Mouse (Mus musculus): ENCODE data around the gene Aldh18a1.
"Not testable (repeated sequence)": the region's sequence is repeated elsewhere in the genome, so short reads cannot be mapped to it uniquely, and the experiment has no call there.

The Aldh18a1 gene

DNA sequence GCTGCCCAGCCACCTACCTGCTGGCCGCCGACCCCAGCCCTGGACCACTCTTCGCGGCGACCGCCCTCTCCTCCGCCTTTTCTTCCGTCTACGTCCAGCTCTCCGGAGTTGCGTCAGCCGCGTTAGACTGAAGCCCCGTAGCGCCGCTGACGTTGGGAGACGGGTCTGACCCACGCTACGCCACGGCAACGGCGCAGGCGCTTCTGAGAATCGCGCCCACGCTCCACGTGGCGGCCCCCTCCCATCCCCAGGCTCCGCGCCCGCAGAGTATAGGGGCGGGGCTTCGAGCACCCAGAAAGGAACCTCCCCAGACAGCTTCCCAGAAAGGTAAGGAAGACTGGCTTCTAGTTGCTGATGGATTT is at the start of gene Aldh18a1:
Aldh18a1 (minus strand) TSS at position 171 of the 362 bp plus-strand sequence.
- peak; percentile 76 for DNase-seq (ENCODE audit: low spot score)

DNA sequence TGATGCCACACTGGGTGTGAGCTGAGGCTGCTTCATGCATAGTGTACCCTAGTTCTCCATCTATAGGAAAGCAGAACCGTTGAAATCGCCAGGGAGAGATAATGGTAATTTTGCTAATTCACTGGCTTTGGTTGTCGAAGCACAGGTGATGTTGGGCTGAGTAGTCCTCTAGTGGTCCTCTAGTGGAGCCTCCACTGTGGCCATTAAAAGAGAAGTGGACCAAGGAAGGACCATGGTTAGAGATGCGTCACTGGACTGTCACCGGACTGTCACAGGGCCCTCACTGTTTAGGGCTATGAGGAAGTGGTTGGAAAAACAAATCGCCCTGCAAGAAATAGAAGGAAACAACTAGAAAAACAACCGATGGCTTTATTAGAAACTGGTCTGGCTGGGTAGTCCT is 49.3 kb upstream of the Aldh18a1 start:
- DNase-seq (ENCODE audit: low spot score): no peak

DNA sequence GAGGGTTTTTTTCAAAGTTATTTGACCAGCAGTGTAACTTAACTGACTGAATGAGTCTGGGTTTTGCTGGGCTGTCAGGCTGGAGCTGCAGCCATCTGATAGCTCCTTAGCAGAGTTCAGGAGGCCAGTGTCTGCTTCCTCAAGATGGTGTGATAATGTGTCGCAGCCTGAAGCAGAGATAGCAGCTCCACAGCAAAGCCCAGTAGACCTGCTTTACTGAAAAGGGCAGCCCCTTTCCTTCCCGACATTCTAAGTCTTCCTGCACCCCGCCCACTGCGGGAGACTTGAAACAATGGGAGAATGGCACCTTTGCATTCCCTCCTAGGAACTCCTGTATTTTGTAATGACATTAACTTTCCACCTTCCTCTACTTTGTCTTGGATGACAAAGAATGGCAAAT is 48.8 kb upstream of the Aldh18a1 start:
- no peak for DNase-seq (ENCODE audit: low spot score)

DNA sequence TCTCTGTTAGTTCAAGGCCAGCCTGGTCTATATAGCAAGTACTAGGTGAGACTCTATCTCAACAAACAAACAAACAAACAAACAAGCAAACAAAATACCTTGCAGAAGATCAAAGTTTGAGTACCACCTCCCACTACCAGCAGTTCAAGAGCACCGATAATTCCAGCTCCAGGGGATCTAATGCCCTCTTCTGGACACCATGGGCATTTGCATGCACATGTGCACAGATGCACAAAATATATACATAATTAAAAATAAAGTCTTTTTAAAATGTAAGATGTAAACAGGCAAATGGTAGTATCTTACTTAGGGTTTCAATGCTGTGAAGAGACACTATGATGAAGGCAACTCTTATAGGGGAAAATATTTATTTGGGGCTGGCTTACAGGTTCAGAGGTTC is 44.9 kb upstream of the Aldh18a1 start:
- no peak for DNase-seq (ENCODE audit: low spot score)

DNA sequence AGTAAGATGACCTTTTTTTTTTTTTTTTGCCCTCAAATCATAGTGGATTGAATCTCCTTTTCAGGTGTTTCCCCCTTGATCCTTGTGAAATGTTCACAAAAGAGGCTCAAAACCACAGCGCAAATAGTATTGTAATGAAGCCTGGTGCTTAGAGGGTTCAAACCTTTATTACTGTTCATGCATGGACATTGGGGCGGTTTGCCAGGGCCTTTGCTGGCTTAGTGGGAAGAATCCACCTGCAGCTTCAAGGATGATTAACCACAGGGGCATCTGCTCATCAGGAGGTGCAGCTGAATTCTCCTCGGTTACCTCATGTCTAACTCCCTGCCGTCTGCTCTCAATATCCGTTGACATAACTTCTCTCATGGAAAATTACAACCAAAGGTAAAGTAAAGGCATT is 44.4 kb upstream of the Aldh18a1 start:
- DNase-seq (ENCODE audit: low spot score): no peak

GRCm38 (mm10) chr19:40632193-40632592 is 43.9 kb upstream of the Aldh18a1 start:
- no peak for DNase-seq (ENCODE audit: low spot score)

DNA sequence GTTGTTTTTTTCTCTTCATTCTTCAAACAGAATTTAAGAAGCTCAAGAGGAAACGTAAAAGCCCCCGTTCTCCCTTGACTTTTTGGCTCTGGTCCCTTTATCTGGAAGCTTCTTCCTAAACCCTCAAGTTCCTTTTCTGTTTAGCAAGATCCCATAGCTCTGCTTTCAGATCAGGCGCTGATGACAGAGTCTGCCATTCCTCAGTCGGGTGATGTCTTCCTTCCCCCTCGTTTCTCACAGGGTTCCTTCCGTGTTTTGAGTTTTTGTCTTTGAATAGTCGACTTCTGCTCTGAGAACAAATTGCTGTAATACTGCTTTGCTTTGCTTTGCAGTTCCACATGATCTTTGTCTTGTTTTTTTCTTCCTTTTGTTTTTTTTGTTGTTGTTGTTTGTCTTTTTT is 42.3 kb upstream of the Aldh18a1 start:
- peak; percentile 29 for DNase-seq (ENCODE audit: low spot score)

DNA sequence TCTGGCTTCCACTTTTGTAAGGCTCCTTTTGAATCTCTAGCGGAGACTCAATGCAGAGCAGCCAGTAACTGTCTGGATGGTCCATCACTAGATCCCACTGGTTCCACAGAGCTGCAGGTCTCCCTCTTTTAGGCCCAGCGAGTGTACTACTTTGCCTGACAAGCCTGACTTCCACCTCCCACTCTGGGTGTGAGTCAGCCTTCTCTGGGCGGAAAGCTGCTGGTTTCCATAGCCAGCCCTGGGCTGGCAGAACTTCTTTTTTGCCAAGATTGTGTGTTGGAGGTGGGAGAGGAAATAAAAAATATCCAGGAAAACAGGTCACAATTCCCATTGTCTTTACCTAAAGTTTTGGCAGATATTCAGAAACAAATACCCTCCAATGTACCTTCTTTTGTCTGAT is 41.8 kb upstream of the Aldh18a1 start:
- DNase-seq (ENCODE audit: low spot score): no peak

GRCm38 (mm10) chr19:40628950-40629349 is 40.7 kb upstream of the Aldh18a1 start:
- no peak for DNase-seq (ENCODE audit: low spot score)

DNA sequence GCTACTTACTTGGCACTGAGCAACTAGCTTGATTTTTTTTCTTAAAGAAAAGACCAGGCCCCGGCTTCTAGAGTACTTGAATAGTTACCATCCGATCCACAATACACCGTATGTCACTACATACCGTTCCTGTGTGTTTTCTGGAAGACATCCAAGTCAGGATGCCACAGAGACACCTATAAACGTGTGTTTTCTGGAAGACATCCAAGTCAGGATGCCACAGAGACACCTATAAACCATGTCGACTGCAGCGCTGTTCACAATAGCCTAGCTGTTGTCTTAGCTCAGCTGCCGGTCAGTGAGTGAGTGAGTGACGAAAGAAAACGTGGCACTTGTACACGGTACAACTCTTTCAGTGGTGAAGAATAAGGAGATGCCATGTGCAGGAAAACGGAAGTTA is 37.7 kb upstream of the Aldh18a1 start:
- no peak for DNase-seq (ENCODE audit: low spot score)

DNA sequence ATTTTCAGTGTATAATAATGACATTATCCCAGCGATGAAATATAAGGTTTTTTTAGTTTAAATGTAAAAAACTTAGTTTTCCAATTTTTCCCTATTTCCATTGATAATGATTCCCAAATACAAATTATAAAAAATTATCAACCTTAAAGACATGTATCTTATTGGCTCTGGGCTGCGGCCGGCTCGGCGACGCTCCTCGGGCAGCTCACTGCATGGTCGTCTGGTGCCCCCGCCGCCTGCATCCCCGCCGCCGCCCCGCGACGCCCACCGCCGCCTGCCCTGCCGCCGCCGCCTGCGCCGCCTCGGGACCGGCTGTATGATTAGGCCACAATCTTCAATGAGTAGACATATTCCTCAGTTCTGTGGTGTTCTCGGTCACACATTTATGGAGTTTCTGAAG is 33.4 kb upstream of the Aldh18a1 start:
- not testable (repeated sequence) for DNase-seq (ENCODE audit: low spot score)

GRCm38 (mm10) chr19:40616021-40616420 is 27.8 kb upstream of the Aldh18a1 start:
- no peak for DNase-seq (ENCODE audit: low spot score)

- DNase-seq (ENCODE audit: low spot score): no peak
Measured at GRCm38 (mm10) chr19:40614811-40615210, 26.5 kb upstream of the Aldh18a1 start.

GRCm38 (mm10) chr19:40611830-40612506 is 23.7 kb upstream of the Aldh18a1 start, which contains the start of the genes Tctn3 and Entpd1:
Gene Tctn3, minus strand, starts transcription at chr19:40612233.
Gene Entpd1, plus strand, starts transcription at chr19:40612366.
- DNase-seq (ENCODE audit: low spot score): peak; percentile 86

DNA sequence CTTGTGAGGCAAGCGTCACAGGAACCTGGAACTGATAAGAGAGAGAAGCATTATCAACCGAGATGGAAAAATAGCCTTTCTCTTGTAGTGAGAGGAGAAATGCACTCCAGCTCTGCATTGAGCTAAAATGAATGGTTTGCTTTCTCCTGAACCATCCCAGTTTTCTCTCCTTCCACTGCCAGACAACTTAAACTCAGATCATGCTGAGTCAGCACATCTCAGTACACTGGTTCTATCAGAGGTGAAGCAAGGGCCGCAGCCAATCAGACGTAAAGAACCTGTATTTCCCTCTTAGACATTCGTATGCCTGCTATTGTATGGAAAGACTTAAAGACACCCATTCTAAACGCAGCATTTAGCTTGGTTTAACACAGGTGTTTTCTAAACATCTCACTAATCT is 19.4 kb upstream of the Aldh18a1 start:
- no peak for DNase-seq (ENCODE audit: low spot score)

DNA sequence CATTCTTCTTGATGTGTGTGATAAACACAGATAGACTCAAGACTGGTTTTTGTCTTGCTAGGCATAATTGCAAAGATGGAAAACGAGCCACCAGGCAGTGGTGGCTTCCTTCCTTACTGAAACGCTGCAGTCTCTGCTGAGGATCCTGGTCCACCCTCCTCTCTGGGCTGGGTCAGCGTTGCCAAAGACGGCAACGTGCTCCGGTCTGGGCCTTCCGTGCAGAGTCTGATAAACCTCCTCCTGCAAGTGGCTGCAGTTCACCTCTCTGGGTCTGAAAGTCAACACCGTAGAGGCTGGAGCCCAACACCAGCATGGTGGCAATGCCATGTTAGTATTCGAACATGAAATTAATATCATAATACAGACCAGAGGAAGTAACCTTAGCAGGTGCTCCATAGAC is 16.9 kb upstream of the Aldh18a1 start:
- no peak for DNase-seq (ENCODE audit: low spot score)

DNA sequence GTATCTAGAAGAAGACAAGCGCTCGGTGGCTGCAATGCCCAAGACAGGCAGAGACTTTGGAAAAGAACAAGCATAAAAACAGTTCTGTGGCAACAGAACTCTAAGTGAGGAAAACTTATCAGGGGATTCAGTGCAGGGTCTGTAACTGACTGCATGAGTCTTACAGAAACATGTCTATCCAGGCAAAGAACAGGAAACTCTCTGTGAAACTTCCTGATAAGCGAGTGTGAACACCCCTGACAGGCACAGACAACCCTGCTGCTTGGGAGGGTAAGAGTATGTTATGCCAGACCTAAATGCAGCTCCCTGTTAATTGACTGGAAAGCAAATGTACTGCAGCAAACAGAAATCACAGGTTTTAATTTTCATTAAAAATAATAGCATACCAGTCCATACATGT is 13.6 kb upstream of the Aldh18a1 start:
- DNase-seq (ENCODE audit: low spot score): no peak

GRCm38 (mm10) chr19:40600846-40601245 is 12.6 kb upstream of the Aldh18a1 start:
- DNase-seq (ENCODE audit: low spot score): not testable (repeated sequence)

DNA sequence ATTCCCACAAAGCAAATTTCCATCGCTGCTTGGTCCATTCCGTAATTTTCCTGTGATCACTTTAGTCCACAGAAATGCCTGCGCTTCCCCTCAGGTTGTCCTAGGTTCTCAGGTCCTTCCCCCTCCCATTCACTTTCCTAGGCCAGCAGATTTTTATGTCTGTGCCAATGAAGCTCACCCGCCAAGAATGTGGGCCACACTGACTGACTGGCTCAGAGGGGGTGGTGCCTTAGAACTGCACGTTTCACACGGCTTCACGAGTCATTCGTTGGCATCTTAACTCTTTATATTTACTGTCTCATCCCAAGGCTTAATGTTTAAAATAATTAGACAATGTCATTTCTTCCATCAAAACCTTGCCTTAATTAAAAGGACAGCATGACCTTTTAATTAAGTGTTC is 7.6 kb upstream of the Aldh18a1 start:
- DNase-seq (ENCODE audit: low spot score): no peak

DNA sequence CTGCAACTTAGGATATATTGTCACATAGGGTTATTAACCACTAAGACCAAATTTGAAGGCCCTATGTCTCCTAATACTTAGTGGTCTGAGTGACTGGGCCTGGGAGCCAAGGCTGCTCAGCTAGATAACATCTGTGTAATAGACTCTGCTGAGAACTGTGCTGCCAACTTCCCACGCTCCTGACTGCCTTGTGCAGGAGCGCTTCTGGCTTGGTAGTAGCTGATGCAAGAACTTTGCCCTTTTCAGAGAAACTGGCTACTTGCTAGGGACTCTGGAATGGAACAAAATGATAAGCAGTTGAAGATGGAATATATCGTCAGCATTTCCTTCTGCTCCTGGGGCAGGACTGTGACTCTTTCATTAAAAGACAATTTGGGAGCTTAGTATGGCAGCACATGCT is 7.0 kb upstream of the Aldh18a1 start:
- DNase-seq (ENCODE audit: low spot score): no peak

DNA sequence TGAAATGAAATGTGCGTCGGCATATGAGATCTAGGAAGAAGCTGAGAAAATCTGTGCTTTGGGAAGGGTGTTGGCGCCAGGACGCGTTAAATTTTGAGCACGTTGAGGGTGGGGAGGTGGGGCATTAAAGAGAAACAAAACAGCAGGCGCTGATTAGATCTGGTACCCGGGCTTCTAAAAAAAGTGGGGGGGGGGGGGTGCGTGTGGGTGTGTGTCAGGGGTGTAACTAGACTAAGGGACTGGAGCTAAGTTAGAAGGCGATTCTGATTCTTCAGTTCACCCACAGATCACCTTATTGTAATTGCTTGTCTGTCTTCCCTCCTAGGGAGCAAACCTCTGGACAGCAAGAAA is 1.2 kb upstream of the Aldh18a1 start:
- no peak for DNase-seq (ENCODE audit: low spot score)

GRCm38 (mm10) chr19:40588847-40589529 is 725 bp upstream of the Aldh18a1 start:
- DNase-seq (ENCODE audit: low spot score): peak; percentile 89

- no peak for DNase-seq (ENCODE audit: low spot score)
Measured at GRCm38 (mm10) chr19:40587491-40588292, 571 bp downstream of the Aldh18a1 start.

All from layer of hippocampus, adult 9-10 months (tissue).